Mouse (Mus musculus): Measurements from ENCODE around the gene Cldn2. TPM values are rescaled to one million over a fixed set of nuclear protein-coding genes. Genes with fewer than 3 reads are reported as not detected.

The Cldn2 gene
- polyA plus RNA-seq (2014; fragmentation: Illumina TruSeq; extraction: RNeasy Lipid Tissue Mini Kit (QIAGEN cat#74804); ENCODE audit: low read depth, low replicate concordance) = 0.25 TPM

GRCm38 (mm10) chrX:139800406-139800878 lies at the start of gene Cldn2:
Gene Cldn2, plus strand, starts transcription at chrX:139800828.

GRCm38 (mm10) chrX:139782278-139783044 lies 18.2 kb upstream of the Cldn2 start, which contains the start of gene Ripply1:
Gene Ripply1, minus strand, starts transcription at chrX:139782353.

Other genes starting within 250 kb of the Cldn2 start
- gene Rnf128, start 237.5 kb upstream of the Cldn2 start, polyA plus RNA-seq (2014; fragmentation: Illumina TruSeq; extraction: RNeasy Lipid Tissue Mini Kit (QIAGEN cat#74804); ENCODE audit: low read depth, low replicate concordance) = 11.8 TPM
- gene Tbc1d8b, start 115.8 kb upstream of the Cldn2 start, polyA plus RNA-seq (2014; fragmentation: Illumina TruSeq; extraction: RNeasy Lipid Tissue Mini Kit (QIAGEN cat#74804); ENCODE audit: low read depth, low replicate concordance) = 6.6 TPM
- gene Gm15013, start 86.3 kb upstream of the Cldn2 start, polyA plus RNA-seq (2014; fragmentation: Illumina TruSeq; extraction: RNeasy Lipid Tissue Mini Kit (QIAGEN cat#74804); ENCODE audit: low read depth, low replicate concordance) = not detected
- gene Ripply1, start 18.5 kb upstream of the Cldn2 start, polyA plus RNA-seq (2014; fragmentation: Illumina TruSeq; extraction: RNeasy Lipid Tissue Mini Kit (QIAGEN cat#74804); ENCODE audit: low read depth, low replicate concordance) = not detected
- 3.9 TPM for gene Morc4, start 70.8 kb downstream of the Cldn2 start, polyA plus RNA-seq (2014; fragmentation: Illumina TruSeq; extraction: RNeasy Lipid Tissue Mini Kit (QIAGEN cat#74804); ENCODE audit: low read depth, low replicate concordance)
- 1.8 TPM for gene Rbm41, start 197.8 kb downstream of the Cldn2 start, polyA plus RNA-seq (2014; fragmentation: Illumina TruSeq; extraction: RNeasy Lipid Tissue Mini Kit (QIAGEN cat#74804); ENCODE audit: low read depth, low replicate concordance)